Mouse (Mus musculus) heart, postnatal 10 days (tissue): ENCODE measurements around the gene Cacna1d. TPM values are rescaled to one million over a fixed set of nuclear protein-coding genes. Genes with fewer than 3 reads are reported as not detected.

Experiments
- DNase-seq, 2 experiments: peaks; one replicate each; pipeline ENCODE4 v3.0.0; 2021
- intact Hi-C: fragments of 180-260 bp; cut with DNase I; formaldehyde crosslinking; loops from one replicate; pipeline ENCODE4 v1.15.1; 2025
- total RNA-seq, 2 experiments: library from RNA; stranded (reverse); gene quantifications; 2 replicates each; pipeline ENCODE4 v1.2.3; 2021

Cacna1d gene
- total RNA-seq, 2 experiments from 2014 or later = 5.2 to 5.7 TPM

- DNase-seq = no peak
- intact Hi-C loops = no loop called here
Observed at GRCm38 (mm10) chr14:30175362-30175761, 315.9 kb downstream of the Cacna1d start.

GRCm38 (mm10) chr14:30172821-30173755 lies 318.2 kb downstream of the Cacna1d start:
- intact Hi-C loops = no loop called here

GRCm38 (mm10) chr14:30171593-30171992 lies 319.7 kb downstream of the Cacna1d start:
- intact Hi-C loops = no loop called here
- DNase-seq = no peak

More at GRCm38 (mm10) chr14:30172821-30173755, 318.2 kb downstream of the Cacna1d start:
- DNase-seq = no peak

GRCm38 (mm10) chr14:30171008-30171407 lies 320.2 kb downstream of the Cacna1d start:
- no peak for DNase-seq
- intact Hi-C loops = no loop called here

- DNase-seq = no peak
- intact Hi-C loops = no loop called here
Observed at GRCm38 (mm10) chr14:30169455-30169854, 321.8 kb downstream of the Cacna1d start.

- DNase-seq = no peak
- intact Hi-C loops = no loop called here
Observed at GRCm38 (mm10) chr14:30168902-30169301, 322.4 kb downstream of the Cacna1d start.

- DNase-seq = no peak
- intact Hi-C loops = no loop called here
Observed at GRCm38 (mm10) chr14:30168387-30168786, 322.9 kb downstream of the Cacna1d start.

GRCm38 (mm10) chr14:30167606-30168005 lies 323.6 kb downstream of the Cacna1d start:
- no peak for DNase-seq
- intact Hi-C loops = no loop called here

- no peak for DNase-seq
- intact Hi-C loops = no loop called here
Observed at GRCm38 (mm10) chr14:30166036-30166435, 325.2 kb downstream of the Cacna1d start.

GRCm38 (mm10) chr14:30163733-30164708 lies 327.2 kb downstream of the Cacna1d start:
- DNase-seq = peak; percentile 46 to 48
- intact Hi-C loops = no loop called here

GRCm38 (mm10) chr14:30147774-30148173 lies 343.5 kb downstream of the Cacna1d start:
- intact Hi-C loops = loop anchor here (5.0 kb wide), 1 partner anchor 55 kb away; no protein-coding TSS in a partner anchor
- peak in 1 of 2 experiments; percentile 63 for DNase-seq

- DNase-seq = no peak
- intact Hi-C loops = no loop called here
Observed at GRCm38 (mm10) chr14:30138379-30138964, 352.8 kb downstream of the Cacna1d start.

- DNase-seq = no peak
Observed at GRCm38 (mm10) chr14:30137961-30138360, 353.3 kb downstream of the Cacna1d start.

GRCm38 (mm10) chr14:30136965-30137364 lies 354.3 kb downstream of the Cacna1d start:
- peak; percentile 91 to 94 for DNase-seq
- intact Hi-C loops = loop anchor here (1.0 kb wide), 3 partner anchors 323 to 437 kb away; no protein-coding TSS in a partner anchor

More at GRCm38 (mm10) chr14:30137961-30138360, 353.3 kb downstream of the Cacna1d start:
- intact Hi-C loops = loop anchor here (1.0 kb wide), 3 partner anchors 322 to 436 kb away; no protein-coding TSS in a partner anchor

GRCm38 (mm10) chr14:30135351-30135750 lies 355.9 kb downstream of the Cacna1d start:
- intact Hi-C loops = no loop called here
- DNase-seq = no peak

- intact Hi-C loops = loop anchor here (5.0 kb wide), 1 partner anchor 219 kb away; no protein-coding TSS in a partner anchor
Observed at GRCm38 (mm10) chr14:30133684-30134083, 357.6 kb downstream of the Cacna1d start.

GRCm38 (mm10) chr14:30131256-30131655 lies 360.0 kb downstream of the Cacna1d start:
- no peak for DNase-seq
- intact Hi-C loops = loop anchor here (5.0 kb wide), 1 partner anchor 221 kb away; no protein-coding TSS in a partner anchor

More at GRCm38 (mm10) chr14:30133684-30134083, 357.6 kb downstream of the Cacna1d start:
- no peak for DNase-seq

- intact Hi-C loops = loop anchor here (5.0 kb wide), 1 partner anchor 222 kb away; no protein-coding TSS in a partner anchor
- DNase-seq = no peak
Observed at GRCm38 (mm10) chr14:30130092-30130491, 361.2 kb downstream of the Cacna1d start.

GRCm38 (mm10) chr14:30129378-30129777 lies 361.9 kb downstream of the Cacna1d start:
- DNase-seq = peak; percentile 26 to 60
- intact Hi-C loops = no loop called here
